Mouse (Mus musculus) megakaryocyte, embryonic 14.5 days (primary cell): ENCODE measurements around the gene Ankrd34b. TPM values are rescaled to one million over a fixed set of nuclear protein-coding genes. Genes with fewer than 3 reads are reported as not detected.

Experiments used
- H3K27me3 ChIP-seq: replicated peaks from 2 replicates; pipeline ENCODE3; 2012; ENCODE audit warnings: inconsistent platforms
- H3K36me3 ChIP-seq: replicated peaks from 2 replicates; pipeline ENCODE3; 2012; ENCODE audit warnings: low read length, inconsistent platforms, mixed read lengths
- H3K4me1 ChIP-seq: 2 replicates; pipeline ENCODE4 v1.6.1; 2012; ENCODE audit warnings: inconsistent platforms
- H3K4me3 ChIP-seq: replicated peaks from 2 replicates; pipeline ENCODE3; 2012; ENCODE audit warnings: moderate library complexity, mild to moderate bottlenecking, inconsistent platforms
- H3K9me3 ChIP-seq: 2 replicates; pipeline ENCODE4 v1.6.1; 2012; ENCODE audit warnings: inconsistent platforms
- FLI1 ChIP-seq: IDR thresholded peaks from 2 replicates; pipeline ENCODE4 v1.6.1; 2012; ENCODE audit warnings: low read length, inconsistent platforms, mixed read lengths
- GATA1 ChIP-seq: IDR thresholded peaks from 3 replicates; pipeline ENCODE4 v1.6.1; 2012; ENCODE audit warnings: mixed read lengths, low read length, inconsistent platforms, borderline replicate concordance
- polyA plus RNA-seq: library from polyadenylated mRNA; stranded (reverse); fragments of >175 nt; gene quantifications from 2 replicates; pipeline ENCODE4 v1.2.3, GENCODE M21; 2012; ENCODE audit warnings: low replicate concordance; ENCODE audit not compliant: insufficient read depth

Ankrd34b gene
- polyA plus RNA-seq, 1 experiment = not detected

GRCm38 (mm10) chr13:92483852-92484463 is 58.3 kb downstream of the Ankrd34b start, which contains the start of gene Fam151b:
Gene Fam151b (minus strand): TSS chr13:92484015.
- TF ChIP-seq GATA1 (no peak), FLI1 (no peak)
- peaks cover 12% of the 10 kb centered on the region for H3K4me1 ChIP-seq
- H3K4me3 ChIP-seq = peak within 1 kb of the TSS; percentile 94
- no peaks in the 10 kb centered on the region for H3K27me3 ChIP-seq
- peaks cover 19% of the 10 kb centered on the region for H3K36me3 ChIP-seq
- H3K9me3 ChIP-seq = no peaks in the 10 kb centered on the region

GRCm38 (mm10) chr13:92490817-92491216 is 65.1 kb downstream of the Ankrd34b start:
- TF ChIP-seq GATA1 (no peak), FLI1 (no peak)
- H3K4me1 ChIP-seq = no peaks in the 10 kb centered on the region
- H3K27me3 ChIP-seq = no peaks in the 10 kb centered on the region
- H3K36me3 ChIP-seq = peaks cover 61% of the 10 kb centered on the region
- no peak overlapping the region for H3K4me3 ChIP-seq
- H3K9me3 ChIP-seq = no peaks in the 10 kb centered on the region

Other genes starting within 250 kb of the Ankrd34b start
- not detected in 2 replicates for gene Gm20379, start 119.9 kb upstream of the Ankrd34b start, polyA plus RNA-seq
- gene Dhfr, start 71.2 kb upstream of the Ankrd34b start, polyA plus RNA-seq = 0.34 TPM in 1 of 2 replicates, not detected in the other
- 1.2 TPM in 1 of 2 replicates, not detected in the other for gene Msh3, start 70.9 kb upstream of the Ankrd34b start, polyA plus RNA-seq
- not detected in 2 replicates for gene Fam151b, start 58.1 kb downstream of the Ankrd34b start, polyA plus RNA-seq
- 0.04 TPM in 1 of 2 replicates, not detected in the other for gene Zfyve16, start 105.0 kb downstream of the Ankrd34b start, polyA plus RNA-seq
- gene Spz1, start 150.3 kb downstream of the Ankrd34b start, polyA plus RNA-seq = not detected in 2 replicates
- gene Serinc5, start 185.2 kb downstream of the Ankrd34b start, polyA plus RNA-seq = 1.1 and 2.0 TPM in 2 replicates